Mouse (Mus musculus) large intestine, adult 2 months (tissue): ENCODE data around the gene Gm17606. TPM values are rescaled to one million over a fixed set of nuclear protein-coding genes. Genes with fewer than 3 reads are reported as not detected.
A peak's percentile ranks its signal among the peaks of the same experiment; 100 is the strongest.

Experiments
- DNase-seq: peaks from one replicate; pipeline ENCODE4 v3.0.0-alpha.2; 2012; ENCODE audit warnings: low read depth, low spot score
- WGBS: fragments of 180-500 bp; shearing (Covaris S2); methylation state at CpG from one replicate; pipeline ENCODE4 v1.1.7; 2018; 5-methylcytosine and 5-hydroxymethylcytosine counted together
- polyA plus RNA-seq: library from polyadenylated mRNA; depleted of rRNA; stranded (reverse); fragments of >200 nt; gene quantifications from 2 replicates; pipeline ENCODE4 v1.2.3, GENCODE M21; 2012

The Gm17606 gene
- polyA plus RNA-seq, 1 experiment = not detected

DNA sequence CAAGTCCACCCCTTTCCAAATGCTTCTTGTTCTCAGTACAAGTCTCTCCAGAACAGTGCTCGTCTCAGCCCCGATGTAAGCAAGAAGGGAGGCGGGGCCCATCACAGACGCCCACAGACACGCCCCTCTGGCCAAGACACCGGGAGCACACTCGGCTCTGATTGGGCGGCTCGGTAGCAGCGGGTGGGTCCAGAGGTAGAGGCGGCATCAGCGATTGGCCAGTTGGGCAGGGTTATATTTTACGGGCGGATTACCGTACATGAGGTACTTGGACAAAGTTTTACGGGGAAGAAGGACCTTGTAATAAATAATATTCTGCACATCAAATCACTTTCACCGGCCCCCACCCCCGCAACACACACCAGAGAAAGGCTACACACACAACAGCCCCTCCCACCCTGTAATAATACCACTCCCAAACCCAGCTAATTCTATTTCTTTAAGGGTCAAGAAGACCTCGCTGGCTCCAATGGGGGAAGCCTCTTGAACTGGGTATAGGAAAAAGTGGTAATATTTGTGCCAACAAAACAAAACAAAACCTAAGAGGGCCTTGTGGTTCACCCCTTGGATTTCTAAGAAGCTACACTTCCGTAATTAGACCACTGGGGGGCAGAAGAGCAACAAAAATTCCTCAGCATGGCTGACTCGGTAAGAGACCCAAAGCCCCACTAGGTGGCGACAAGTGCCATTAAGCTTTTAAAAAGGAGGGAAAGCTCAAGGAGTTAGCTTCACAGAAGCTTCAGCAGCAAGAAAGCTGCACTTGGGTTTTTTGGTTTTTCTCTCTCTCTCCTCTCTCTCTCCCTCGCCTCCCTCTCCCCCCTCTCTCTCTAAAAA, 10.1 kb downstream of the Gm17606 start:
- 39% methylated on average over 23 of the region's 23 CpGs for WGBS

DNA sequence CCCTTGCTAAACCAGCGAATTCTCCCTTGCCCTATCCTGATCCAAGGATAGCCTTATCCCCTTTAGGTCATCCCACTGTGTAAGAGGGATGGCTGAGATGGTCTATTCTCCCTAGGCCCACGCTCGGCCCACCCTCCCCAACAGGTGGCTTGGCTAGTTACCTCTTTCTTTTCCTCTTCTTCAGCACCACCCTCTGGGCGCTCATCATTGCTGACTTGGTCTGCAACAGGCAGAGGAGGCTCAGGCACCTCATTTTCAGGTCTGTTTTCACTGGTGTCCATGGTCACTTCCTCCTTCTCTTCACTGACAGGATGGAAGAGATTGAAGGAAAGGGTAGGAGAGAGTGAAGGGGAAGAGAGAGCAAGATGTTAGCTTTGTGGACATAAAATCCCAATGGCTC, 10.8 kb downstream of the Gm17606 start:
- DNase-seq = no peak
- WGBS = 78% methylated on average over 4 of the region's 4 CpGs

More for the DNA sequence above, 10.1 kb downstream of the Gm17606 start:
- peak; percentile 77 for DNase-seq

DNA sequence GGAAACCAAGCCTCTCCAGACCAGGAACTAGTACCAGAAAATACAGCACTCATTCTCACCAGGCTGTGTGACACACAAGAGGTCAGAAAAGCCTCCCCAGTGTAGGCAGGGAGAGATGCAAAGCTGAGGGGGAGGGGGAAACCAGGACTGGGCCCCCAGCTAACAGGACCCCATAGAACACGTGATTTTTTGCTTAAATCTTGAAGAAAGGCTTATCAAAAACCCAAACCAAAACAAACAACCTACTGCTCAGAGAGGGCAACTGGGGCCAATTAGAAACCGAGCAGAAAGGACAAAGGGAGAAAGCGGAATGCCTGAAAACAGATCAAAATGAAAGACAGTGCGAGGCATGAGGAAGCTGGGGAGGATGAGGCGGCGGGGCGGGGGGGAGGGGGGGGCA, 12.0 kb downstream of the Gm17606 start:
- WGBS = 0% methylated on average over 7 of the region's 7 CpGs
- no peak for DNase-seq

DNA sequence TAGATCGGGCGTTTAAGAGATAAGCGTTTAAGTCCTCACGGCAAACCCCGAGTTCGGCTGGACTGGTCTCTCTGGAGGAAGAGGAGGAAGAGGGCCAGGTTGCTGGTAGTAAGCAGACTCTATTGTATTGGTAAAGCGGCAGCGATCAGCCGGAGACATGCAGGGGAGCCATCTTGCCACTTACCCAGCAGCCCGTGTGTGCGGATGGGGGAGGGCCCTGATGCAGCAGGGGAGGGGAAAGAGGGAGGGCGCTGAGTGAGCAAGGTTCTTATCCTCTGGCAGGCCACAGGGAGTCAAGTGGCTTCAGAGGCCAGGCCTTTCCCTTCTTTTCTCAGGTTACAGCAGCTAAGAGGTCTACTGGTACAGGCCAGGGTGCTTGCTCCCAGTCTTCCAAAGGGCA, 12.7 kb downstream of the Gm17606 start:
- 3% methylated on average over 12 of the region's 12 CpGs for WGBS
- DNase-seq = no peak

GRCm38 (mm10) chr14:54660009-54660408, 19.3 kb downstream of the Gm17606 start:
- WGBS = 85% methylated on average over 2 of the region's 2 CpGs
- DNase-seq = no peak

- no peak for DNase-seq
- WGBS = 91% methylated on average over 10 of the region's 10 CpGs
Measured at GRCm38 (mm10) chr14:54664477-54665222, 23.9 kb downstream of the Gm17606 start.

DNA sequence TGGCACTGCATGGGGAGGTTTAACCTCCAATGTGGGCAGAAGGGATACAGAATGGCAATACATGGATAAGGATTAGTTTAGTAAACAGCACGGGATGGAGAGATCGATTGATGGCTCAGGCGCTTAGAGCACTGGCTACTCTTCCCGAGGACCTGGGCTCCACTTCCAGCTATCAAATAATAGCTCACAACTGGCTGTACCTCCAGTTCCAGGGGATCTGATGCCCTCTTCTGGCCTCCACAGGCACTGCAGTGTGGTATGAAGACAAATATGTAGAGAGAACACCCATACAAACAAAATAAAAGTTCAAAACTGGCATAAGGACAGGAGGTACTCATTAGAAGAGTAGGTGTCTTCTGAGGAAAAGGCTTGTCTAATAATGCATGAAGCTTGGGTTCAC, 28.6 kb downstream of the Gm17606 start:
- no peak for DNase-seq
- 66% methylated on average over 4 of the region's 4 CpGs for WGBS

GRCm38 (mm10) chr14:54674317-54674716, 33.6 kb downstream of the Gm17606 start:
- no peak for DNase-seq
- 47% methylated on average over 2 of the region's 2 CpGs for WGBS

GRCm38 (mm10) chr14:54676290-54676689, 35.5 kb downstream of the Gm17606 start:
- DNase-seq = no peak
- 85% methylated on average over 5 of the region's 5 CpGs for WGBS

GRCm38 (mm10) chr14:54678657-54679304, 38.0 kb downstream of the Gm17606 start:
- WGBS = 77% methylated on average over 16 of the region's 16 CpGs
- no peak for DNase-seq

- DNase-seq = no peak
- WGBS = 87% methylated on average over 3 of the region's 3 CpGs
Measured at GRCm38 (mm10) chr14:54682396-54682795, 41.6 kb downstream of the Gm17606 start.

- WGBS = 2% methylated on average over 8 of the region's 8 CpGs
- no peak for DNase-seq
Measured at GRCm38 (mm10) chr14:54685471-54685870, 44.7 kb downstream of the Gm17606 start.

GRCm38 (mm10) chr14:54686063-54686521, 45.3 kb downstream of the Gm17606 start, which contains the start of gene 1700123O20Rik:
1700123O20Rik (plus strand) TSS chr14:54686216.
- peak; percentile 43 for DNase-seq
- under 1% methylated on average over 41 of the region's 41 CpGs for WGBS

- under 1% methylated on average over 44 of the region's 44 CpGs for WGBS
- peak; percentile 99 for DNase-seq
Measured at GRCm38 (mm10) chr14:54686522-54687143, 45.9 kb downstream of the Gm17606 start, which contains the start of gene Acin1. Acin1 (minus strand) TSS chr14:54686931.

- DNase-seq = no peak
- WGBS = under 1% methylated on average over 8 of the region's 8 CpGs
Measured at GRCm38 (mm10) chr14:54687251-54687650, 46.5 kb downstream of the Gm17606 start.

GRCm38 (mm10) chr14:54695042-54695441, 54.3 kb downstream of the Gm17606 start:
- 43% methylated on average over 6 of the region's 6 CpGs for WGBS

DNA sequence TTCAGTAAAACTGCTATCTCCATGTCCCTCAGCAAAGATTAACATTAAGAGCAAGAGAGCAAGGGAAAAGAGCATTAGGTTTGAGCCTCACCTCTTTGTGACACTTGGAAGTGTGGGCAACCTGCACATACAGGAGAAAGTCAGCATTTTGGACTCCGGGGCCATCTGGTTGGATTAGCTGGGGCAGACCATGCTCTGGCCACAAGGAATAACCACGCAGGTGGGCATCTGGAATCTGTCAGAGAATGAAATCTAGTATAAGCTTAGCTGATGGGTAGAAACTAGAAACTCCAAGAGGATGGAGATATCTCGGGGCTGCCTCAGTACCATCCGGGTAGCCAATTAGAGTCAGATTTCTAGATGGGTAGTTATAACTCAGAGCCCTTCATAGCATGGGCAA, 56.0 kb downstream of the Gm17606 start:
- no peak for DNase-seq
- WGBS = 83% methylated on average over 4 of the region's 4 CpGs

More at GRCm38 (mm10) chr14:54695042-54695441, 54.3 kb downstream of the Gm17606 start:
- DNase-seq = no peak
